Mouse (Mus musculus): Measurements from ENCODE around the gene Ubxn6. TPM values are rescaled to one million over a fixed set of nuclear protein-coding genes. Genes with fewer than 3 reads are reported as not detected.
A peak's percentile ranks its signal among the peaks of the same experiment; 100 is the strongest.

The Ubxn6 gene
- polyA plus RNA-seq (2015; fragmentation: Nextera tagmentation; extraction: Ambion mirVana), result 59.7 and 60.4 TPM in 2 replicates

DNA sequence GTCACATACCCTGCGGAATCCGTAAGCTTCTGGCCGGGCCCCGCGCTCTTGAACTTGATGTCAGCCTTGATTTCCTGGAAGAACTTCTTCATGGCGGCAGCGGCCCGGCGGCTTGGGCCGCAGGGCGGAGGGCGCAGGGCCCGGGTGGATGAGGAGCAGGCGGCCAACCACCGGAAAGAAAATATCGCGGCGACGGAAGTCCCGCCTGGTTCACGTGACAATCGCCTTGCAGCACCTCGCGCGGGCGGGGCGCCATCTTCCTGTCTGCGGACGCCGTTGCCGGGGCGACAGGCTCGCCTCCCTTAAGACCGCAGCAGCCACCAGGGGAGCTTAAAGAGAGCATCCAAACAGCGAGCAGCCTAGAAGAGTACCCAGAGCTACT lies at the start of gene Ubxn6:
TSS of gene Ubxn6 (minus strand) at position 202 of the 382 bp plus-strand sequence.
- H3K9ac ChIP-seq (replicated peaks; ENCODE audit: low read depth), result peak within 1 kb of the TSS; percentile 69
- H3K27me3 ChIP-seq (replicated peaks; ENCODE audit: insufficient read depth, low read length), result no peaks in the 10 kb centered on the region
- peak within 1 kb of the TSS; percentile 98; the same call in 1 of the 2 replicates for H3K27ac ChIP-seq (ENCODE audit: low read length)
- DNase-seq (ENCODE audit: low spot score) (peak; percentile 99), ATAC-seq (peak; percentile 52)
- WGBS, result 0% methylated on average over 35 of the region's 35 CpGs
- H3K4me2 ChIP-seq (replicated peaks; ENCODE audit: low read depth, low read length), result peak within 1 kb of the TSS; percentile 68
- peak within 1 kb of the TSS; percentile 80 for H3K4me3 ChIP-seq (ENCODE audit: low read depth, low read length)
- peaks cover 12% of the 10 kb centered on the region; the same call in 1 of the 2 replicates for H3K4me1 ChIP-seq (ENCODE audit: insufficient read depth, low read depth, low read length)
- H3K9me3 ChIP-seq (ENCODE audit: low read length), result no peaks in the 10 kb centered on the region
- TF ChIP-seq EP300 (IDR thresholded peaks at IDR 0.05), result peak; percentile 65
- peak; percentile 69 for TF ChIP-seq CTCF (IDR thresholded peaks at IDR 0.05)
- peaks cover 16% of the 10 kb centered on the region for H3K36me3 ChIP-seq (ENCODE audit: insufficient read depth, low read length)

DNA sequence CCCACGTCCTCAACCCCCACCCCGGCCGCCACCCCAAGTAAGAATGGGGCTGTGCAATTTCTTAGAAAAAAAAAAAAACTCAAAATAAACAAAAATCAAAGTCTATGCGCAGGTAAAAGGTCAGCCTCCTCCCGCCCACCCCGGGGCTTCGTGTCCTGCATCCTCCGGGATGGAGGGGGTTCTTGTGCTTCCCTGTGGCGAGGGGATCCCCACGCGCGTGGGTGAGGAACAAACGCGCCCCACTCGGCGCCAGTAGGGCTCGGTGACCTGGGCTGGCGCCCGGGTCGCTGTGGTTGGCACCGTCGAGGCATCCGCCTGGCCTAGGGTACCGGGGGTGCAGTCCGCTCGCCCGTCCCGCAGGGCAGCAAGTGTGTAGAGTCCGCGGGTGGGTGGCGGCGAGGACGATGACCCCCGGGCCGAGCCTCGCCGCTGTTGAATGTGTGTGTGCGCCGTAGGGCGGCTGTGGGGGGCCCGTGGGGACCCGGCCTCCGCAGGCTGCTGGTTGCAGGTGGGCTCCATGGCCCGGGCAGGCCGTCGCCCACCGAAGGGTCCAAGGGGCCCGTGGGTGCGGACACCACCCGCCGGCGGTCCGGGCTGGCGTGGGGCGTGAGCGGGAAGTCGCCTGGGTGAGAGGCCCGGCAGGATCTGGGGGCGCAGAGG lies 49.0 kb upstream of the Ubxn6 start:
- Histone ChIP-seq H3K27me3 (replicated peaks; ENCODE audit: insufficient read depth, low read length) (peaks cover 7% of the 10 kb centered on the region; the same call in 1 of the 2 replicates), H3K4me3 (ENCODE audit: low read depth, low read length) (peak overlapping the region; percentile 32), H3K27ac (ENCODE audit: low read length) (no peak overlapping the region), H3K9ac (replicated peaks; ENCODE audit: low read depth) (no peak overlapping the region), H3K4me2 (replicated peaks; ENCODE audit: low read depth, low read length) (peak overlapping the region; percentile 67), H3K36me3 (ENCODE audit: insufficient read depth, low read length) (no peaks in the 10 kb centered on the region), H3K4me1 (ENCODE audit: insufficient read depth, low read depth, low read length) (no peaks in the 10 kb centered on the region; the same call in 1 of the 2 replicates), H3K9me3 (ENCODE audit: low read length) (peaks cover 6% of the 10 kb centered on the region; the same call in 1 of the 2 replicates)
- no peak for DNase-seq (ENCODE audit: low spot score)
- ATAC-seq, result no peak
- WGBS, result 46% methylated on average over 57 of the region's 59 CpGs
- TF ChIP-seq EP300 (IDR thresholded peaks at IDR 0.05) (no peak), CTCF (IDR thresholded peaks at IDR 0.05) (no peak)

- TF ChIP-seq CTCF (IDR thresholded peaks at IDR 0.05) (no peak), EP300 (IDR thresholded peaks at IDR 0.05) (no peak)
- Histone ChIP-seq H3K27me3 (replicated peaks; ENCODE audit: insufficient read depth, low read length) (peaks cover 7% of the 10 kb centered on the region), H3K9me3 (ENCODE audit: low read length) (peaks cover 6% of the 10 kb centered on the region; the same call in 1 of the 2 replicates), H3K9ac (replicated peaks; ENCODE audit: low read depth) (no peak overlapping the region), H3K36me3 (ENCODE audit: insufficient read depth, low read length) (no peaks in the 10 kb centered on the region), H3K27ac (ENCODE audit: low read length) (no peak overlapping the region), H3K4me1 (ENCODE audit: insufficient read depth, low read depth, low read length) (no peaks in the 10 kb centered on the region; the same call in 1 of the 2 replicates), H3K4me3 (ENCODE audit: low read depth, low read length) (no peak overlapping the region), H3K4me2 (replicated peaks; ENCODE audit: low read depth, low read length) (no peak overlapping the region)
- DNase-seq (ENCODE audit: low spot score), result no peak
- no peak for ATAC-seq
- 93% methylated on average over 12 of the region's 12 CpGs for WGBS
Observed at GRCm38 (mm10) chr17:56123161-56123560, 48.3 kb upstream of the Ubxn6 start.

DNA sequence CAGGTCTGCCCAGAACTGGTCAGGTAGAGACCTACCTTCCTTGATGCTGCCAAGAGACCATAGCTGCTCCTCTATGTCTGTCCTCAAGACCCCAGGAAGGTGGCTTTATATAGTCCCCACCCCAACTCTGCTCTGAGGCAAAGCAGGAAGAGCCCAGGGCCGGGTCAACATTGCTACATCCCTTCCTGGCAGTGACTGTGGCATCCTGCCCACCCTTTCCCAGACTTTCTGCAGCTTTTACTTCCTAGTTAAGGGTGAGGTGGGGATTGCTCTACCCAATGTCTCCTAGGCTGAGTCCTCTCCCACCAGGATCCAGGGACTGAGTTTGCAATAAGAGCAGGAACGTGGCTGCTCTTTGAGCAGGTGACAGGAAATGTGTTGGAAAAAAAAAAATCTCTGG lies 47.0 kb upstream of the Ubxn6 start, which contains the start of gene Lrg1:
TSS of gene Lrg1 (minus strand) at position 176 of the 400 bp plus-strand sequence.
- Histone ChIP-seq H3K4me3 (ENCODE audit: low read depth, low read length) (0 out of 2 replicates have a peak within 1 kb of the TSS, but pooled peaks have one; percentile 16), H3K9ac (replicated peaks; ENCODE audit: low read depth) (no peak within 1 kb of the TSS), H3K9me3 (ENCODE audit: low read length) (peaks cover 6% of the 10 kb centered on the region; the same call in 1 of the 2 replicates), H3K27ac (ENCODE audit: low read length) (no peak within 1 kb of the TSS), H3K27me3 (replicated peaks; ENCODE audit: insufficient read depth, low read length) (peaks cover 7% of the 10 kb centered on the region), H3K4me2 (replicated peaks; ENCODE audit: low read depth, low read length) (peak within 1 kb of the TSS; percentile 47), H3K36me3 (ENCODE audit: insufficient read depth, low read length) (no peaks in the 10 kb centered on the region), H3K4me1 (ENCODE audit: insufficient read depth, low read depth, low read length) (no peaks in the 10 kb centered on the region; the same call in 1 of the 2 replicates)
- peak; percentile 49 for DNase-seq (ENCODE audit: low spot score)
- ATAC-seq, result no peak
- WGBS, result 44% methylated on average over 2 of the region's 2 CpGs
- TF ChIP-seq EP300 (IDR thresholded peaks at IDR 0.05) (peak; percentile 30; the same call in 1 of the 2 replicates), CTCF (IDR thresholded peaks at IDR 0.05) (no peak)

- H3K9ac ChIP-seq (replicated peaks; ENCODE audit: low read depth), result no peak overlapping the region
- WGBS, result 4% methylated on average over 66 of the region's 66 CpGs
Observed at GRCm38 (mm10) chr17:56119981-56120880, 45.4 kb upstream of the Ubxn6 start.

More at GRCm38 (mm10) chr17:56119981-56120880, 45.4 kb upstream of the Ubxn6 start:
- TF ChIP-seq EP300 (IDR thresholded peaks at IDR 0.05) (no peak), CTCF (IDR thresholded peaks at IDR 0.05) (no peak)
- peak overlapping the region; percentile 47 for H3K4me2 ChIP-seq (replicated peaks; ENCODE audit: low read depth, low read length)
- peaks cover 6% of the 10 kb centered on the region; the same call in 1 of the 2 replicates for H3K9me3 ChIP-seq (ENCODE audit: low read length)
- no peak for DNase-seq (ENCODE audit: low spot score)
- no peak overlapping the region for H3K27ac ChIP-seq (ENCODE audit: low read length)
- no peaks in the 10 kb centered on the region; the same call in 1 of the 2 replicates for H3K4me1 ChIP-seq (ENCODE audit: insufficient read depth, low read depth, low read length)
- H3K4me3 ChIP-seq (ENCODE audit: low read depth, low read length), result peak overlapping the region; percentile 16
- H3K27me3 ChIP-seq (replicated peaks; ENCODE audit: insufficient read depth, low read length), result peaks cover 7% of the 10 kb centered on the region
- ATAC-seq, result 0 out of 2 replicates have a peak, but pooled peaks have one; percentile 11
- no peaks in the 10 kb centered on the region for H3K36me3 ChIP-seq (ENCODE audit: insufficient read depth, low read length)

All from lung, postnatal 0 days (tissue).